Mouse (Mus musculus) stomach, embryonic 14.5 days (tissue): ENCODE measurements around the gene Tchp. TPM values are rescaled to one million over a fixed set of nuclear protein-coding genes. Genes with fewer than 3 reads are reported as not detected.

Source experiments
- ATAC-seq: fragments of 200-750 bp; cut with Nextera tagmentation; 2 replicates; pipeline ENCODE4 v1.8.0; 2017; ENCODE audit warnings: low read depth, moderate TSS enrichment; ENCODE audit not compliant: insufficient number of reproducible peaks, insufficient read depth, low FRiP score
- H3K27ac ChIP-seq: fragments of 300-500 bp; sonication (generic); 2 replicates; pipeline ENCODE4 v1.5.1; 2014; ENCODE audit warnings: mild to moderate bottlenecking, low read length, moderate library complexity, mixed read lengths
- H3K27me3 ChIP-seq: fragments of 300-500 bp; sonication (generic); 2 replicates; pipeline ENCODE4 v1.6.1; 2014; ENCODE audit warnings: low read length, control low read depth, mixed read lengths; ENCODE audit not compliant: control insufficient read depth, insufficient read depth
- H3K36me3 ChIP-seq: fragments of 300-500 bp; sonication (generic); 2 replicates; pipeline ENCODE4 v1.6.1; 2014; ENCODE audit warnings: mild to moderate bottlenecking, control low read depth, low read length, moderate library complexity, mixed read lengths; ENCODE audit not compliant: control insufficient read depth, insufficient read depth
- H3K4me1 ChIP-seq: fragments of 300-500 bp; sonication (generic); 2 replicates; pipeline ENCODE4 v1.6.1; 2014; ENCODE audit warnings: low read length, control low read depth, mixed read lengths; ENCODE audit not compliant: control insufficient read depth, insufficient read depth
- H3K4me2 ChIP-seq: fragments of 300-500 bp; sonication (generic); replicated peaks from 2 replicates; pipeline ENCODE4 v1.6.1; 2014; ENCODE audit warnings: low read depth, low read length, control low read depth
- H3K4me3 ChIP-seq: fragments of 300-500 bp; sonication (generic); 2 replicates; pipeline ENCODE4 v1.5.1; 2014; ENCODE audit warnings: low read depth, low read length, control low read depth
- H3K9ac ChIP-seq: fragments of 300-500 bp; sonication (generic); replicated peaks from 2 replicates; pipeline ENCODE4 v1.6.1; 2014; ENCODE audit warnings: low read depth, mild to moderate bottlenecking, control low read depth, low read length, moderate library complexity, mixed read lengths
- H3K9me3 ChIP-seq: fragments of 300-500 bp; sonication (generic); 2 replicates; pipeline ENCODE4 v1.6.1; 2016; ENCODE audit warnings: low read depth, low read length, control low read depth; ENCODE audit not compliant: control insufficient read depth
- WGBS: fragments of 180-500 bp; shearing (Covaris S2); extraction: QIAGEN DNeasy Blood & Tissue Kit; methylation state at CpG from one replicate; pipeline ENCODE4 v1.1.7; 2014; 5-methylcytosine and 5-hydroxymethylcytosine counted together
- microRNA-seq: library from miRNA; unstranded; fragments of <30 nt; microRNA quantifications from one replicate; pipeline ENCODE4, GENCODE M21; 2016
- polyA plus RNA-seq: library from polyadenylated mRNA; unstranded; fragments of >200 nt; fragmentation: Nextera tagmentation; extraction: Ambion mirVana; gene quantifications from 2 replicates; pipeline ENCODE4 v1.2.1, GENCODE M21; 2014

Gene Tchp
- polyA plus RNA-seq, 1 experiment from 2014 or later = 14.1 TPM

DNA sequence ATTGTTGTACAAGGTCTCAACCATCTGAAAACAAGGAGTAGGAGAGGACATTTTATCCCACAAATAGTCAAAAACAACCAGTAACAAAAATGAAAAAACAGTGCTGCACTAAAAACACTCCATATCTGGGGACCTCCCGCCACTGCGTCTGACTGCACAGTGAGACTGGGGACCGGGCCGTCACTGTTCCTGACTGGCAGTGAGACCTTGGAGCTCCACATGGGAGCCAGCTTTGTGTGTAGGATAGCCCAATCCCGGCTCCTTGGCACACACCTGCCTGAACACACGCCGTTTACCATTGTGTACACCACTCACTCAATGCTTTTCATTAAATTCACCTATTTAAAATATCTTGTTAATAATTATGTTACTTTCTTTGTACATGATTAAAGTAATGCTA lies 59.6 kb downstream of the Tchp start:
- Histone ChIP-seq H3K27me3 (no peaks in the 10 kb centered on the region), H3K4me3 (no peak overlapping the region), H3K9me3 (no peaks in the 10 kb centered on the region), H3K9ac (no peak overlapping the region), H3K36me3 (peaks cover 20% of the 10 kb centered on the region), H3K27ac (no peak overlapping the region), H3K4me1 (peaks cover 3% of the 10 kb centered on the region; the same call in 1 of the 2 replicates), H3K4me2 (no peak overlapping the region)
- no peak for ATAC-seq
- WGBS = 92% methylated on average over 7 of the region's 7 CpGs

DNA sequence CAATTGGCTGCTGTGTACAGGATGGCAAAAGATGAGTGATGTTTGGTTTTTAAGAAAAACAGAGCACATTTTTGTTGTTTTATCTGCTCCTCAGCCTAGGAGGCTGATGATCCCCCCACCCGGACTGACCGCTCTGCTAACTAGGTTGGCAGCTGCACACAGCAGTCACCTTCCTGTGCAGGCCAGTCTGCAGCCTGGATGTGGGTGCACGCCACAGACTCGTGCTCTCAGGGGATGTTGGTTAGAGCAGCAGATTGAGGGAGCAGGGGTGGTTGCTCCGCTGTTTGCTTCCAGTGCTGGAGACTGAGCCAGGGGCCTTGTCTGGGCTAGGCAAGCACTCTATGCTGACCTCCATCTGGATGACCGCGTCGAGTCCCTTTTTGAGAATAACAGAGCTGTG lies 62.2 kb downstream of the Tchp start:
- H3K9me3 ChIP-seq = no peaks in the 10 kb centered on the region
- H3K27ac ChIP-seq = no peak overlapping the region
- no peak overlapping the region for H3K4me2 ChIP-seq
- H3K27me3 ChIP-seq = no peaks in the 10 kb centered on the region
- no peak overlapping the region for H3K4me3 ChIP-seq
- no peak overlapping the region for H3K9ac ChIP-seq
- 91% methylated on average over 8 of the region's 8 CpGs for WGBS
- peaks cover 7% of the 10 kb centered on the region; the same call in 1 of the 2 replicates for H3K4me1 ChIP-seq
- peaks cover 10% of the 10 kb centered on the region; the same call in 1 of the 2 replicates for H3K36me3 ChIP-seq
- no peak for ATAC-seq

DNA sequence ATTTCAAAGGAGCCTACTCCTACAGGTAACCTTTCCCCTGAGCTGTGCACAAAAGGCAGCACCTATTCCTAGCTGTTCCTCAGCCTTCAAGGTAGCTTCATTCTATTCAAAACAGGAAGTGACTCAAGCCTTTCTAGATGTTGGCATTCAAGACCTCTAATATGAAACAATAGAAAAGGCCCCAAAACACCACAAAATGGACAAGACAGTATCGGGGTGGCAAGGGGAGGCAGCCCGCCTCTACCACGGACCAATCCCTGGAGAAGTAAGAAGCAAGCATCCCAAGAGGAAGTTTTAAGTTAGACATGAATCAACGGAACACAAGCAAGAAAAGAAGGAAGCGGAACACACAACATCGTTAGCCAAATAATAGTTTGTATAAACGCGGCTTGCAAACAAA lies 64.2 kb downstream of the Tchp start:
- H3K4me2 ChIP-seq = peak overlapping the region; percentile 97
- no peaks in the 10 kb centered on the region for H3K36me3 ChIP-seq
- H3K27ac ChIP-seq = no peak overlapping the region
- H3K4me3 ChIP-seq = peak overlapping the region; percentile 99
- H3K9ac ChIP-seq = no peak overlapping the region
- peaks cover 20% of the 10 kb centered on the region for H3K4me1 ChIP-seq
- H3K27me3 ChIP-seq = no peaks in the 10 kb centered on the region
- ATAC-seq = no peak
- WGBS = 78% methylated on average over 8 of the region's 8 CpGs
- no peaks in the 10 kb centered on the region for H3K9me3 ChIP-seq

Small RNA genes lying within 50 kb of the gene (microRNA-seq; reads per million reads assigned to microRNA genes)
- not detected for gene Mir7028

Other genes with a start within 250 kb of the Tchp start
- gene Fam222a, start 139.7 kb upstream of the Tchp start, polyA plus RNA-seq = 2.8 and 2.9 TPM in 2 replicates
- 1.5 and 1.9 TPM in 2 replicates for gene Trpv4, start 49.3 kb upstream of the Tchp start, polyA plus RNA-seq
- gene Gltp, start 16.8 kb upstream of the Tchp start, polyA plus RNA-seq = 81.6 and 87.4 TPM in 2 replicates
- gene Ankrd13a, start 66.9 kb downstream of the Tchp start, polyA plus RNA-seq = 35.6 and 49.5 TPM in 2 replicates
- gene Git2, start 67.8 kb downstream of the Tchp start, polyA plus RNA-seq = 41.2 and 42.6 TPM in 2 replicates
- 112 and 113 TPM in 2 replicates for gene 1500011B03Rik, start 115.7 kb downstream of the Tchp start, polyA plus RNA-seq
- gene 4930519G04Rik, start 145.9 kb downstream of the Tchp start, polyA plus RNA-seq = not detected in 2 replicates
- gene Gm9936, start 150.9 kb downstream of the Tchp start, polyA plus RNA-seq = 0.09 and 0.28 TPM in 2 replicates
- 5.2 and 5.3 TPM in 2 replicates for gene Oasl2, start 189.2 kb downstream of the Tchp start, polyA plus RNA-seq
- 0.57 and 0.75 TPM in 2 replicates for gene Oasl1, start 215.5 kb downstream of the Tchp start, polyA plus RNA-seq
- 51.8 and 54.6 TPM in 2 replicates for gene 2210016L21Rik, start 234.4 kb downstream of the Tchp start, polyA plus RNA-seq